Mouse (Mus musculus) gonadal fat pad, adult 2 months (tissue): Measurements from ENCODE around the gene Hils1. TPM values are rescaled to one million over a fixed set of nuclear protein-coding genes. Genes with fewer than 3 reads are reported as not detected.

ENCODE experiments used
- DNase-seq: peaks from one replicate; pipeline ENCODE4 v3.0.0-alpha.2; 2012; ENCODE audit warnings: low read depth
- polyA plus RNA-seq: library from polyadenylated mRNA; depleted of rRNA; stranded (reverse); fragments of >200 nt; gene quantifications from 2 replicates; pipeline ENCODE4 v1.2.3, GENCODE M21; 2012; rRNA removed

Hils1 gene
- 2.0 and 2.1 TPM in 2 replicates for polyA plus RNA-seq

GRCm38 (mm10) chr11:94967419-94967818 lies at the start of gene Hils1:
Hils1 (plus strand) TSS chr11:94967593.
- no peak for DNase-seq

GRCm38 (mm10) chr11:94917717-94918116 lies 49.7 kb upstream of the Hils1 start:
- DNase-seq, result no peak

GRCm38 (mm10) chr11:94920996-94921401 lies 46.4 kb upstream of the Hils1 start:
- no peak for DNase-seq

DNA sequence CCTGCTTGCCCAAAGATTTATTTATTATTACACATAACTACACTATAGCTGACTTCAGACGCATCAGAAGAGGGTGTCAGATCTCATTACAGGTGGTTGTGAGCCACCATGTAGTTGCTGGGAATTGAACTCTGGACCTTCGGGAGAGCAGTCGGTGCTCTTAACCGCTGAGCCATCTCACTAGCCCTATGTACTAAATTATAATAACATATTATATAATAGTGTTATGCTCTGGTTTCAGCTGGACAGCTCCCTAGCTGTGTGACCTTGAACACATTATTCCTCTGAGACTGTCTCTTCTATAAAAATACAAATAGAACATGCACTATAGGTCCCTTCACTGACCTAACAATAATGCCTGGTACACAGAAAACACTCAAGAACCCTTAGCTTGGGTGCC lies 42.4 kb upstream of the Hils1 start:
- no peak for DNase-seq

- no peak for DNase-seq
Measured at GRCm38 (mm10) chr11:94926431-94926830, 41.0 kb upstream of the Hils1 start.

DNA sequence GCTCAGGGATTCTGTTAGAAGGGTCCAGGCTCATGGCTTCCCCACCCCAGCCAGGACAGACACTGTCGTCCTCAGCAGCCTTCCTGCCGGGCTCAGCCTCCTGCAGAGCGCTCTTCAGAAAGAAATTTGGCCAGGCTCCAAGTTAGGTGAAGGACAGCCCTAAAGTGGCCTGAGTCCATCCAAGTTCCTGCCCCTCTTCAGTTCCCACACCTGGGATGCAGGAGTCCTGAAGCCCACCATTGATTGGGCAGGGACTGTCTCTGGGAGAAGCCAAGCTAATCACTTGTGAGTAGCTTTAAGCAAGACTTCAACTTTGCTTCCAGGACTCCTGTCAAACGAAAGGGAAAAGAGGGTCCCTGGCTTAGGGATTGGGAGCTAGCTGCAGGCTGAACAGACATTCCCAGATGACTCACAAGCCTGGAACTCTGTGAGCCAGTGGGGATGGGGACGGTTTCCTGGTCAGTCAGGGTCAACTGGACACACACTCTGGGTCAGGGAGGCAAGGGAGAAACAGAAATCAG lies 39.6 kb upstream of the Hils1 start:
- no peak for DNase-seq

DNA sequence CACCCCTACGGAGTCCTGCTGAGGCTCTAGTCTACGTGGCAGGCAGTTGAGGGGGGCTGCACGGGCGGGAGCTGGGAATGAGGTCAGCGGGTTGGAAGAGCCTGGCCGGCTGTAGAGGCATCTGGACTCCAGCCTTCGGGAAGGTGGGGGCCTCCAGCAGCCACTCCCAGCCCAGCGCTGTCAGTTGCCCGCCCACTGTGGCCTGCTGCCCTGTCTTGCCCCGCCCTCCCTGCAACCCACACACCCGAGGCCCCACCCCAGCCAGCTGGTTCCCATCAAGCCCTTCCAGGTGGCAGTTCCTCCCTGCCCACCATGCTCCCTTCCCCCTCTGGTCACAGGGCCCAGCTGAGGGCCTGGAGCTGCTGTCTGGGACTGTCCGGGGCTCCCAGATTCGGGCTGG lies 38.6 kb upstream of the Hils1 start:
- DNase-seq, result no peak

DNA sequence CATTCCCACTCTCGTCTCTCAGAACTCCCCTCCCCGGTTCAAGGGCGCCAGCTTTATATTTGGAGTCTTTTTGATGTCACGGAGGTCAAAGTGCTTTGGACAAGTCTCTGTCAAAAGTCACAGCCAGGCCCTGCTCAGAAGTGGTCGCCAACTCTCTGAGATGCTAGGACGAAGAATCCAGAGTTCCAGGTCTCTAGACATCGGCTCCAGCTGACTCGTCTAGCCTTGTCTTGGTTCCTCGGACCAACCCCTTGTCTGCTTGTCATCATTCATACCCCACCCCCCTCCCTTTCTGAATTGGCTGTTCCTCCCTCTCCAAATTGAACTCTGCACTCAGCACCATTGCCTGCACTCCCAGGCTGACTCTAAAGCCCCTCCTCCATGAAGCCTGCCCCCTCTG lies 37.8 kb upstream of the Hils1 start:
- no peak for DNase-seq

DNA sequence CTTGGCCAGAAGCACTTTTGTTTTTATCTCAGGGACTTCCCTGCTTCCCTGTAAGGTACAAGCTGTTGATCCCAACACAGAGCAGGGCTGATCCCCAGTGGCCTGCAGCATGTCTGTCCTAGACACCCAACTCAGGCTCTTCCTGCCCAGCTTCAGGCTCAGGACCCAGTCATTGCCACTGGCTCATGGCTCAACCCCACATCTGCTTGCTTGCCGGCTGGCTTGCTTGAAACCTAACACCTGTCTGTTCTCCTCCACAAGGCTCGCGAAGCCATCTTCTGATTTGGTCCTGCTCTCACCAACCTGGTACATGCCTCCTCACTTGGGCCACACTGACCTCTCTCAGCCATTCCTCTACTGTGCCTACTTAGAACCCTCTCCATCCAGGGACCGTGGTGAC lies 37.2 kb upstream of the Hils1 start:
- no peak for DNase-seq

GRCm38 (mm10) chr11:94933584-94933983 lies 33.8 kb upstream of the Hils1 start:
- no peak for DNase-seq

- no peak for DNase-seq
Measured at GRCm38 (mm10) chr11:94934526-94934925, 32.9 kb upstream of the Hils1 start.

DNA sequence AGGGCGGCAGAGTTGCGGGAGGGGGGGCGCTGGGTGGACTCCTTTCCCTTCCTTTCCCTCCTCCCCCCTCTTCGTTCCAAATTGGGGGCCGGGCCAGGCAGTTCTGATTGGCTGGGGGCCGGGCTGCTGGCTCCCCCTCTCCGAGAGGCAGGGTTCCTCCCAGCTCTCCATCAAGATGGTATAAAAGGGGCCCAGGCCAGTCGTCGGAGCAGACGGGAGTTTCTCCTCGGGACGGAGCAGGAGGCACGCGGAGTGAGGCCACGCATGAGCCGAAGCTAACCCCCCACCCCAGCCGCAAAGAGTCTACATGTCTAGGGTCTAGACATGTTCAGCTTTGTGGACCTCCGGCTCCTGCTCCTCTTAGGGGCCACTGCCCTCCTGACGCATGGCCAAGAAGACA lies 31.3 kb upstream of the Hils1 start, which contains the start of gene Col1a1:
Col1a1 (plus strand) TSS at position 180 of the 400 bp plus-strand sequence.
- no peak for DNase-seq

DNA sequence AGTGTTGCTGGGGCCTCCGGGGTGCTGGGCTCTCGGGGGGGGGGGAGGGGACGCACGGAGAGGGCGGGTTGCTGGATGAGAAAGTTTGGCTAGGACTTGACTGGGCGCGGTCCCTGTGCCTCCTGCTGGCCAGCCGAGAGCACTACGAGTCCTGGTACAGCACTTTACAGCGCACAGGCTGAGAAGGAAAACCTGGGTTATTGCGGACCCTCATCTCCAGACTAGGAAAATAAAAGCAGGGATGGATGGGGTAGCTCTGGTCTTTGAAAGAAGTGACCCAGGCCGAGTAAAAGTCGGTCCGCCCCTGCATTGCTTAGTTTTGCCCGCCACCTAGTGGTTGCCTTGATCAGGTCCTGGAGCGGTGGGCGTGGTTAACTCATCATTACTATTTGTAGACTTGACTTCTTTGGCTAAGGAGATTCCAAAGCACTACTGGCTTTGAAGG lies 30.5 kb upstream of the Hils1 start:
- DNase-seq, result no peak

DNA sequence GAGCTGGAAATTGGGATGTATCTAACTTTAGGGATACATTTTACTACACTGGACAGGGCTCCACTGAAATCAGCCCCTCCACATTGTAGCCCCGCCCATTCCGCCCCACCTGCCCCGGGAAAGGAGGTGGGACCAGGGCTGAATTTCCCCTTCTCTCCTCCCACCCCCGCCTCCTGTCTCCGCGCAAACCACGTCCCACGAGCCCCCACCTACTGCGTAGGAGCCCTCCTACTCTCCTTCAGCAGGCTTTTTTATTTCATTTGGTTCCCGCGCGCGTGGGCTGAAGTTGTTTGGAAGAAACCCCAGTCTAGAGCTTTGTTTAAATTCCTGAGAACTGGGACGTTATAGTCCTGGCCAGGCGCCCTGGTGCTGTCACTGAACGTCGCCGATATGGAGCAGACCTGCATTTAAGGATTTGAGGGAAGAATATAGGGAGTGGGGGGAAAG lies 30.0 kb upstream of the Hils1 start:
- no peak for DNase-seq

DNA sequence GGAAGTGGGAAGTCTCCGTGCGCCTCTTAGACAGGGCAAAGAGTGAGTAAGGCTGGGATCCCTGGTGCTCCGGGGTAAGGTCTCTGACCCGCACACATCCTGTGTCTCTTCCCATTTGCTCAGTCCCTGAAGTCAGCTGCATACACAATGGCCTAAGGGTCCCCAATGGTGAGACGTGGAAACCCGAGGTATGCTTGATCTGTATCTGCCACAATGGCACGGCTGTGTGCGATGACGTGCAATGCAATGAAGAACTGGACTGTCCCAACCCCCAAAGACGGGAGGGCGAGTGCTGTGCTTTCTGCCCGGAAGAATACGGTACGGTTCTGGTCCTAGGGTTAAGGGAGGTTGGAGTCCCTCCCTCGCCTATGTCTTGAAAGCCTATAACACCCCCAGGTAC lies 29.6 kb upstream of the Hils1 start:
- DNase-seq, result no peak

DNA sequence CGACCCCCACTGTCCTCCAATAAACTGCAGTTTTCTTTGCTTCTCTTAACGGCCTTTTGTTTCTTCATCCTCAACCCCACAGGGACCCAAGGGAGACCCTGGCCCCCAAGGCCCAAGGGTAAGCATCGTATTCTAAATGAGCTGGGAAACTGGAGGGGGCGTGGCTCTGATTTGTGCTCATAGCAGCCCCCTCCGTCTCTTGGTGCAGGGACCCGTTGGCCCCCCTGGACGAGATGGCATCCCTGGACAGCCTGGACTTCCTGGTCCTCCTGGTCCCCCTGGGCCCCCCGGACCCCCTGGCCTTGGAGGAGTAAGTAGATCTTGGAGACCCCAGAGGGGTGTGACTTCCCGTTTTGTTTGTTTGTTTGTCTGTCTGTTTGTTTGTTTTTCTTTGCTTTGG lies 29.1 kb upstream of the Hils1 start:
- no peak for DNase-seq

GRCm38 (mm10) chr11:94939280-94939679 lies 28.1 kb upstream of the Hils1 start:
- DNase-seq, result no peak

GRCm38 (mm10) chr11:94941121-94941520 lies 26.3 kb upstream of the Hils1 start:
- no peak for DNase-seq

DNA sequence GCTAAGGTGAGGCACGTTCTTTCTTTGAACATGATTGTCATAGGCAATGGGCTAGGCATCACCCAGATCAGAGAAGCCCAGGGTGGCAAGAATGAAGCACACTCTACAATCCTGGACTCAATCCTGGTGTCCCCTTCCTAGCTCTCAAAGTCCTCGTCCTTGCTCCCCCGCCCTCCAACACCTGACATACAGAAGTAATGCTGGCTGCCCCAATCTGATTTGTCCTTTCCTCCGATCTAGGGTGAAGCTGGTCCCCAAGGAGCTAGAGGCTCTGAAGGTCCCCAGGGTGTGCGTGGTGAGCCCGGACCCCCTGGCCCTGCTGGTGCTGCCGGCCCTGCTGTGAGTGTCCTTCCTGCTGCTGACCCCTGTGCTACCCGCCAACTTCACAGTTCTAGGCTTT lies 25.6 kb upstream of the Hils1 start:
- no peak for DNase-seq

DNA sequence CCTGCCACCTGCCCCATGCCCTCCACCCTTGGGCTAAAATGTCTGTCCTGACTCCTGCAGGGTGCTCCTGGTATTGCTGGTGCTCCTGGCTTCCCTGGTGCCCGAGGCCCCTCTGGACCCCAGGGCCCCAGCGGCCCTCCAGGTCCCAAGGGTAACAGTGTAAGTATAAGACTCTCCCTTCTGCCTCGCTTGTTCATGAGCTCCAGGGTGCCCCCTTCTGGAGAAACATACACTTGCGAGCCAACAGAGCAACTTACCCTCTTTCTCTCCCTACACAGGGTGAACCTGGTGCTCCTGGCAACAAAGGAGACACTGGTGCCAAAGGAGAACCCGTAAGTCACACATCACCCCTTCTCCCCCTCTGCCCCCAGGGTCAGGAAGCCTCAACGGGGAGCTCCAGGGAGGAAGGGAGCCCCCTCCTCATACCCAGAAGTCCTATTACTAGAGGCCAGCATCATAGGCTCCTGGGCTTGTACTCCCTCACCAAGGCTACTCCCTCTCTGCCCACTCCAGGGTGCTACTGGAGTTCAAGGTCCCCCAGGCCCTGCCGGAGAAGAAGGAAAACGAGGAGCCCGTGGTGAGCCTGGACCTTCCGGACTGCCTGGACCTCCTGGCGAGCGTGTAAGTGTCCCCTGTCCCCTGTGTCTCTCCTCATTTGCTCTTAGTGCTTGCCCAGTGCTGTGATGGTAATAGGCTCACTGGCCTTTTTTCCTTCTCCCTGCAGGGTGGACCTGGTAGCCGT lies 24.9 kb upstream of the Hils1 start:
- no peak for DNase-seq

DNA sequence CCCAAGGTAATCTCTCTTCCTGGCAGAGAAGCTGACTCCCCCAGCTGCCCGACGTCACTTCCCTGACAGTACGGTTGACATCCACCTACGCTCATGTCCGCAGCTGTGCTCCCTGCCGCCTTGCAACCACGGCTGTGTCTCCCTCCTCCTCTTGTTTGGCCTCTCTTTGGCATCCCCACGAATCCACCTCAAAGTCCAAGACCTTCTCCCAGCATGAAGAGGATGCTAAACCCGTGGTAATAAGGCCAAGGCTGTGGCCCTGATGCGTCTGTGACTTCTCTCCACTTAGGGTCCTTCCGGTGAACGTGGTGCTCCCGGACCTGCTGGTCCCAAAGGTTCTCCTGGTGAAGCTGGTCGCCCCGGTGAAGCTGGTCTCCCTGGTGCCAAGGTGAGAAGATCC lies 24.3 kb upstream of the Hils1 start:
- DNase-seq, result no peak

GRCm38 (mm10) chr11:94944295-94944694 lies 23.1 kb upstream of the Hils1 start:
- no peak for DNase-seq

- no peak for DNase-seq
Measured at GRCm38 (mm10) chr11:94945236-94945635, 22.2 kb upstream of the Hils1 start.

DNA sequence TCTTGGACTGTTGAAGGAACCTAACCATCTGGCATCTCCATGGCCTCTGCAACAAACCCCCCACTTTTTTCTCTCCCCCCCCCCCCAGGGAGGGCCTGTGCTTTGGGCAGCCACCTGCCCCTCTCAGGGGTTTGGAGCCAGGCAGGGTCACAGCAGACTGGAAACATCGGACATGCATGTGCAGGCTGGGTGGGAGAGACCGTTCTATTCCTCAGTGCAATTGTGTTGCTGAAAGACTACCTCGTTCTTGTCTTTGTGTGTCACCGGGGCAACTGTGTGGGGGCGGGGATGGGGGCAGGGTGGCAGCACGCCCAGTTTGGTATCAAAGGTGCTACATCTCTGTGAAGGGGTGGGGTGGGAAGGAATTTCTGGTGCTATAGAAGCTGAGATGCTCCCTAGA lies 15.2 kb upstream of the Hils1 start:
- DNase-seq, result no peak
